Mouse (Mus musculus) neural tube, embryonic 14.5 days (tissue): ENCODE measurements at regions not wholly inside any gene's neighbourhood (a gene's known extent, or its start where the extent isn't known, plus 50 kb on each side); places are given as distances from the start of the nearest gene placed in this dataset.
A peak's percentile ranks its signal among the peaks of the same experiment; 100 is the strongest.
"Not testable (repeated sequence)": the region's sequence is repeated elsewhere in the genome, so short reads cannot be mapped to it uniquely, and the experiment has no call there.

ENCODE experiments used
- ATAC-seq: fragments of 200-750 bp; cut with Nextera tagmentation; 2 replicates; pipeline ENCODE4 v1.8.0; 2017; ENCODE audit warnings: low read depth, mild to moderate bottlenecking, moderate TSS enrichment, moderate library complexity
- H3K27ac ChIP-seq: fragments of 300-500 bp; sonication (generic); 2 replicates; pipeline ENCODE4 v1.5.1; 2014; ENCODE audit warnings: low read depth, mild to moderate bottlenecking, control low read depth, low read length, moderate library complexity, mixed read lengths
- H3K27me3 ChIP-seq: fragments of 300-500 bp; sonication (generic); 2 replicates; pipeline ENCODE4 v1.6.1; 2014; ENCODE audit warnings: low read length; ENCODE audit not compliant: control insufficient read depth, insufficient read depth
- H3K36me3 ChIP-seq: fragments of 300-500 bp; sonication (generic); 2 replicates; pipeline ENCODE4 v1.6.1; 2014; ENCODE audit warnings: low read length, mixed read lengths; ENCODE audit not compliant: control insufficient read depth, insufficient read depth
- H3K4me1 ChIP-seq: fragments of 300-500 bp; sonication (generic); 2 replicates; pipeline ENCODE4 v1.6.1; 2014; ENCODE audit warnings: low read length; ENCODE audit not compliant: control insufficient read depth, insufficient read depth
- H3K4me2 ChIP-seq: fragments of 300-500 bp; sonication (generic); 2 replicates; pipeline ENCODE4 v1.6.1; 2014; ENCODE audit warnings: mild to moderate bottlenecking, low read depth, low read length, control low read depth
- H3K4me3 ChIP-seq: fragments of 300-500 bp; sonication (generic); 2 replicates; pipeline ENCODE4 v1.5.1; 2014; ENCODE audit warnings: low read depth, low read length, control low read depth, mixed read lengths
- H3K9ac ChIP-seq: fragments of 300-500 bp; sonication (generic); replicated peaks from 2 replicates; pipeline ENCODE4 v1.6.1; 2014; ENCODE audit warnings: low read depth, mild to moderate bottlenecking, control low read depth, low read length, mixed read lengths
- H3K9me3 ChIP-seq: fragments of 300-500 bp; sonication (generic); 2 replicates; pipeline ENCODE4 v1.6.1; 2016; ENCODE audit warnings: low read length; ENCODE audit not compliant: control insufficient read depth
- WGBS: fragments of 180-500 bp; shearing (Covaris S2); extraction: QIAGEN DNeasy Blood & Tissue Kit; methylation state at CpG from one replicate; pipeline ENCODE4 v1.1.7; 2014; 5-methylcytosine and 5-hydroxymethylcytosine counted together

DNA sequence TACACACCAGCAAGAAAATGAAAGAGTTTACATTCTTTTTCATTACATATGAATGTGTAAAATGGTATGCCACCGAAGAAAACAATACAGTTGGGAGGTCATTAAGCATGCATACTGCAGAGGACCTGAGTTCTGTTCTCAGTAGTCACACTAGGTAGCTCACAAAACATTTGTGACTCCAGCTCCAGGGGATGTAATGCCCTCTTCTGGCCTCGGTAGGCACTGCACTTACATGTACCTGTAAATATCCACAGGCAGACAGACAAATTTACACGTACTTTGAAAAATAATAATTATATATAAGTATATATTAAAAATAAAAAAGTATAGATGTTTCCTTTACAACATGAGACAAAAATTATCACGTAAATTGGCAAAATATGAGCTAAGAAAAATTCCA is 342.3 kb upstream of the Gm28363 start:
- Histone ChIP-seq H3K9me3 (no peaks in the 10 kb centered on the region), H3K27me3 (no peaks in the 10 kb centered on the region), H3K4me1 (no peaks in the 10 kb centered on the region), H3K27ac (no peak overlapping the region), H3K4me3 (no peak overlapping the region), H3K36me3 (no peaks in the 10 kb centered on the region), H3K4me2 (no peak overlapping the region), H3K9ac (no peak overlapping the region)
- no peak for ATAC-seq
- 75% methylated on average over 4 of the region's 4 CpGs for WGBS

DNA sequence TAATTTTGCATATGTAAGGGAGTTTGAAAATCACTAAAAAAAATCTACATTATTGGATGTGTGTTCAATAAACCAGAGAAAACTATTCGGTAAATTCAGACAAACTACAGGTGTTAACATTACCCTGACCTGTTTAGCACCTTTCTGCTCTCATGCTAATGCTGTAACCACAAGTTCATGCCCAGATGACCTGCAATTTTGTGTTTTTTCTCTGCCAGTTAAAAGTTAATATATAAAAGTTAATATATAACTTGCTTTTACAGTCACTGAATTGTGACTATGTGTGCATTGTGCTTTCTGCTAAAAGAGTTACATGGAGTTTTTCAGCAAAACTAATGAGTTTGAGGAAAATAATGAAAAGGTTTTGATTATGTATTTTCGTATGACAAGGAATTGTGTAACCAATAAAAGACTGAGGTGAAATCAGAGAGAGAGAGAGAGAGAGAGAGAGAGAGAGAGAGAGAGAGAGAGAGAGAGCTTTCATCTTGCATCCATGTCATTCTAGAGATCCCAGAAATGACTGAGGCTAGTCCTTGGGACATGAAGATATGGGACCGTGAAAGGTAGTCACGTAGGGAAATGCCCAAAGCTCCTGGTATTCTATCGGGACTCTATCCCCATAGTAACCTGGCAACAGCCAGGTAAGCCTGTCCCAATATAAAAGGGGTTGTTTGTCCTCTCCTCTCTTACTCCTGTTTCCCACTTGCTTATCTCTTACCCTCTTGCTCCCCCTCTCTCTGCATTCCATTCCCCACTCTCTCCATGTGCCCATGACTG is 340.3 kb upstream of the Gm28363 start:
- no peak overlapping the region for H3K4me3 ChIP-seq
- H3K36me3 ChIP-seq = no peaks in the 10 kb centered on the region
- no peaks in the 10 kb centered on the region for H3K27me3 ChIP-seq
- no peak for ATAC-seq
- H3K4me1 ChIP-seq = no peaks in the 10 kb centered on the region
- no peaks in the 10 kb centered on the region for H3K9me3 ChIP-seq
- no peak overlapping the region for H3K4me2 ChIP-seq
- H3K9ac ChIP-seq = no peak overlapping the region
- no peak overlapping the region for H3K27ac ChIP-seq
- WGBS = 90% methylated on average over 5 of the region's 5 CpGs

DNA sequence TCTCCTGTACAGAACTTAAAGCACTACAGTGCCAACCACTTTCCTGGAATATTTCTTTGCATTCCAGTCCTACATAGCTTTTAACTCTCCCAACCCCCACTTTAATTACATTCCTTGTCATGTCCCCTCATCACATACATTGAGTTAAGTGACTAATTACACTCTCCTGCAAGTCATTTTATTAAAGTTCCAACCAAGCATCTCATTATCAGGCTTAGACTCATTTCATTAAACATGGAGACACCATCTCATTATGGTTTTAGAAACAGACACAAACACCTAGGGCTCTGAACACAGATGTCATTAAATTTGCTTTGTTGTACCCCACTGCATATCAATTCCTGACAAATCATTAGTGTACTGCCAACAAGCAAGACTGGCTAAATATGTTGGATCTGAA is 332.9 kb upstream of the Gm28363 start:
- no peaks in the 10 kb centered on the region for H3K4me1 ChIP-seq
- H3K27me3 ChIP-seq = no peaks in the 10 kb centered on the region

DNA sequence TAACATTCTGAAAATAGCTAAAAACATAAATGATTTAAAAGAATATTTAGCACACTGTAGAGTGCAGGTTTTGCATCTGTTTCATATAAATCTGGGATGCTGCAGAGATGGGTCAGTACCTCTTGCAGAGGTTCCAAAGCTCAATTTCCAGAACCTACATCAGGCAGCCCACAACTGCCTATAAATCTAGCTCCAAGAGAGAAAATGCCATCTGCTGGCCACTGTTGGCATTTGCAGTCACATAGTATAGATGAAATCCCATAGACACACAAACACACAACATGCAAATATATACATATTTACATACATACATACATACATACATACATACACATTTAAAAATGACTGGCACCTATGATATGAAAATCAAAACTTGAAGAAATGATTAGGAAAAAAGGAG is 284.6 kb upstream of the Gm28363 start:
- no peak for ATAC-seq
- Histone ChIP-seq H3K9ac (no peak overlapping the region), H3K36me3 (no peaks in the 10 kb centered on the region), H3K9me3 (no peaks in the 10 kb centered on the region), H3K27ac (no peak overlapping the region), H3K27me3 (no peaks in the 10 kb centered on the region), H3K4me1 (no peaks in the 10 kb centered on the region), H3K4me3 (no peak overlapping the region), H3K4me2 (no peak overlapping the region)

More for the DNA sequence above, 332.9 kb upstream of the Gm28363 start:
- ATAC-seq = peak; percentile 71
- H3K9me3 ChIP-seq = no peaks in the 10 kb centered on the region
- no peak overlapping the region for H3K4me2 ChIP-seq
- no peak overlapping the region for H3K27ac ChIP-seq
- no peak overlapping the region for H3K4me3 ChIP-seq
- H3K9ac ChIP-seq = no peak overlapping the region
- no peaks in the 10 kb centered on the region for H3K36me3 ChIP-seq

DNA sequence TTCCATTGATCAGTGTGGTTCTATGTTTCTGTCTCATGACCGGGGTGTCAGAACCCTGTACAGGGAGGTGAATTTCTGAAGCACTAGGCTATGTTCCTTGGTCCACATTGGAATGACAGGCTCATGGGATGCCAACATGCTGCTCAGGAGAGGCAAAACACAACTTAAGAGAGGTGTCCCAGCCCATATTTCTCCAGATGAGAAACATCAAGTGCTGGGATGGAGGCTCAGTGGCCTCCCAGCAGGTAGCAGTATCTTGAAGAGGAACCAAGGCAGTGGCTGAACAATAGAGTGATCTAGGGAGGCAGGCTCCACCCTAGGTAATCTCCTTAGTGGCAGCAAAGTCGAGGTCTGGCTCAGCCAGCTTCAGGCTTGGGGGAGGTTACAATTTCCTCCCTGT is 239.2 kb upstream of the Gm28363 start:
- Histone ChIP-seq H3K4me2 (no peak overlapping the region), H3K9me3 (no peaks in the 10 kb centered on the region), H3K27ac (no peak overlapping the region), H3K4me3 (no peak overlapping the region), H3K9ac (no peak overlapping the region), H3K27me3 (no peaks in the 10 kb centered on the region), H3K4me1 (no peaks in the 10 kb centered on the region), H3K36me3 (no peaks in the 10 kb centered on the region)
- no peak for ATAC-seq
- WGBS = 61% methylated on average over 2 of the region's 2 CpGs

DNA sequence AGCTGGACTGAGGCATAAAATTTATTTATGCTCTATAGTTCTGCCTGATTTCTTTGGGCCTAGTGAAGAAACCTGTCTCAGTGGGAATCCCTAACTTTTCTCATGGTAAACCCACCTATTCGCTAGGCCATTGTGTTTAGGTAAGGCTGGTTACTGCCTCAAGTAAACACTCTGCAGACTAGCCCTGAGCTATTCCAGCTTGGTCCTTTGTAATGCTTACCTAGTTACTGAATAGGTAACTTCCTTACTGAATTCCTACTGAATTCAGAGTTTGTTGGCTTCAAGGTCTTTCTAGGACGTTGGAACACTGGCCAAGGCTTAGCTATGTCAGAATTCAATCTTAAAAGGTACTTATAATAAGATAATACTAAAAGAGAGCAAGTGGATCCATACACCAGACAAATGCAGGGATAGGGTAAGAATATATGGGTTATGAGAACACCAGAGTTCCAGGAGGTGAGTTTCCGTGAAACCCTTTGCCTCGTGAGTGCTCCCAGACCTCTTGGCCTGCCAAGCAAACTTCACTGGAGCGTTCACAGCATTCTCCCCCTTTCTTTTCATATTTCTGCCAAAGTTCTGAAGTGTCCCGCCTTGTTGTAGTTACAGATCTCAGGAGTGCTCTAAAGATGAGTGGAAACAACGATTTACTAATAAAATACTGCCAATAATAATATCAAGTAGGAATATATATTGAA is 238.6 kb upstream of the Gm28363 start:
- H3K27me3 ChIP-seq, ATAC-seq, H3K36me3 ChIP-seq, H3K4me2 ChIP-seq, H3K9ac ChIP-seq, H3K9me3 ChIP-seq, H3K27ac ChIP-seq, H3K4me1 ChIP-seq, H3K4me3 ChIP-seq: not testable (repeated sequence)
- WGBS = 75% methylated on average over 7 of the region's 7 CpGs

DNA sequence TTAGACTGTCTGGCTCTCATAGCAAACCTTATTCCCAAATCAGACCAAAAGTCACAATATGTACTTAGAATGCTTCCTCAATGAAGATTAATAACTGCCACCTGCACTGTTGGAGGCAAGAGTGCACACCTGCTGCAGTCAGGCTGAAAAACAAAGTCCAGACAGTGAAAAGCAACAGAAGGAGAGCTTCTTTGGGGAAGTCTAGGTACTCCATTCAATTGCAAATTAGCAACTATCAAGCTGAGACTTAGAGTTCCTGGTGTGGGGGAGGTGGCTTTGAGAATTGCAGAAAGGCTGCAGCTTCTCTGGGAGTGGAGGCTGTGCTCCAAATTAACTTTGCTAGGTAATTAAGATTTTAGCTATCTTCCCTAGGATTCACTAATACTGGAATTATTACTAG is 237.8 kb upstream of the Gm28363 start:
- not testable (repeated sequence) for H3K27me3 ChIP-seq, ATAC-seq, H3K4me3 ChIP-seq, H3K9me3 ChIP-seq, H3K27ac ChIP-seq, H3K9ac ChIP-seq, H3K36me3 ChIP-seq, H3K4me2 ChIP-seq, H3K4me1 ChIP-seq

DNA sequence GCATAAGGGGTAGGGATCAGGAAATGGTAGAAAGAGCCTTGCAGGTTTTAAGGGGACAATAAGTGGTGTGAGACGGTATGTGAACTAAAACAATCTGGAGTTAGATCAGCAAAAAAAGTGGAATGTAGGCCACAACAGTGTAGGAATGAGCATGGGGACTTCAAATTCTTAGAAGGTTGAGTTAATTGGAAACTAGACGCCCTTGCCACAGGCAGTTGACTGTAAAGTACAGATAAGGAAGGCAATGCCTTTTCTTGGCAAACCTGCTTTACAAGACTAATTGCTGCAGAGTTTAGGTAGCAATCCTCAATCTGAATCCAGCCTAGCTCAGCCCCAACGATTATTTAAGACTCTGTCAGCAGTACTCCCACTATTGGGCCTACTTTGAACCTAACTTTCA is 206.8 kb upstream of the Gm28363 start:
- 78% methylated on average over 3 of the region's 3 CpGs for WGBS
- H3K9me3 ChIP-seq = no peaks in the 10 kb centered on the region
- no peak overlapping the region for H3K9ac ChIP-seq
- ATAC-seq = no peak
- no peak overlapping the region for H3K27ac ChIP-seq
- H3K27me3 ChIP-seq = no peaks in the 10 kb centered on the region
- H3K4me2 ChIP-seq = no peak overlapping the region
- no peaks in the 10 kb centered on the region for H3K36me3 ChIP-seq
- no peak overlapping the region for H3K4me3 ChIP-seq
- H3K4me1 ChIP-seq = no peaks in the 10 kb centered on the region

DNA sequence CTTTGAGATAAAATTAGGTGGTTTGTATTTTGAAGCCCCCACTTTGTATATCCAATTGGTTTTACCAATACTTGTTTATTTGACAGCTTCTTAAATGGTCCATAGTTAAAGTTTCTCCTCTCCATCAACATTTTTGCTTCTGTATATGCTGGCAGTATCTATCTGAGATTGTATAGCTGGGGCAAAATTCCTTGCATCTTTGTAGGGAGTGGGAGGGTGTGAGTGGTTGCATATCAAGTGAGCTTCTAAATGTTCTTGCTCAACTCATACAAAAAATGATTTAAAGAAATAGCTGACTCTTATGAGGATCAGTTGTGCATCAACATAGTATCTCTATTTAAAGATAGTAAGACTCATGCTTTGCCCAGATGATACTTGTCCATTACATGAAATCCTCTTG is 199.9 kb upstream of the Gm28363 start:
- H3K4me2 ChIP-seq = no peak overlapping the region
- ATAC-seq = no peak
- no peaks in the 10 kb centered on the region for H3K36me3 ChIP-seq

More for the DNA sequence above, 199.9 kb upstream of the Gm28363 start:
- no peak overlapping the region for H3K9ac ChIP-seq
- no peaks in the 10 kb centered on the region for H3K4me1 ChIP-seq
- H3K27ac ChIP-seq = no peak overlapping the region
- no peaks in the 10 kb centered on the region for H3K9me3 ChIP-seq
- H3K4me3 ChIP-seq = no peak overlapping the region
- H3K27me3 ChIP-seq = no peaks in the 10 kb centered on the region
